Mouse (Mus musculus) embryonic fibroblast, embryonic 13.5 days (primary cell): ENCODE results near the gene D130043K22Rik. TPM values are rescaled to one million over a fixed set of nuclear protein-coding genes. Genes with fewer than 3 reads are reported as not detected.
A peak's percentile ranks its signal among the peaks of the same experiment; 100 is the strongest.

Experiments used
- H3K27ac ChIP-seq: 2 replicates; pipeline ENCODE4 v1.5.1; 2012; ENCODE audit warnings: low read length, control low read depth, inconsistent platforms; ENCODE audit not compliant: insufficient read depth
- H3K4me1 ChIP-seq: 2 replicates; pipeline ENCODE4 v1.6.1; 2011; ENCODE audit warnings: low read length; ENCODE audit not compliant: control insufficient read depth, insufficient read depth
- H3K4me3 ChIP-seq: 2 replicates; pipeline ENCODE4 v1.5.1; 2011; ENCODE audit warnings: mild to moderate bottlenecking, control low read depth, low read length; ENCODE audit not compliant: insufficient read depth
- CTCF ChIP-seq: IDR thresholded peaks from 2 replicates; pipeline ENCODE4 v1.5.1; 2011; ENCODE audit warnings: mild to moderate bottlenecking, control low read depth, low read length, moderate library complexity, borderline replicate concordance; ENCODE audit not compliant: insufficient read depth
- POLR2A ChIP-seq: IDR thresholded peaks from 2 replicates; pipeline ENCODE4 v1.6.1; 2011; ENCODE audit warnings: low read depth, mild to moderate bottlenecking, control low read depth, low read length, moderate library complexity
- polyA plus RNA-seq: library from polyadenylated mRNA; stranded (reverse); fragments of >200 nt; gene quantifications from 2 replicates; pipeline ENCODE4 v1.2.4, GENCODE M21; 2011; ENCODE audit warnings: low read depth; ENCODE audit not compliant: missing spikeins, insufficient read length

D130043K22Rik gene
- polyA plus RNA-seq, result 0.51 TPM in 1 of 2 replicates, not detected in the other

GRCm38 (mm10) chr13:24844983-24845955, at the start of gene D130043K22Rik:
Gene D130043K22Rik (plus strand): TSS chr13:24845135.
- Histone ChIP-seq H3K27ac (no peak within 1 kb of the TSS), H3K4me3 (no peak within 1 kb of the TSS), H3K4me1 (no peaks in the 10 kb centered on the region)
- TF ChIP-seq CTCF, result no peak
- TF ChIP-seq POLR2A, result no peak

GRCm38 (mm10) chr13:24798686-24799085, 46.2 kb upstream of the D130043K22Rik start:
- no peak overlapping the region for H3K4me3 ChIP-seq
- H3K4me1 ChIP-seq, result peaks cover 4% of the 10 kb centered on the region
- TF ChIP-seq POLR2A, result no peak
- TF ChIP-seq CTCF, result no peak
- no peak overlapping the region for H3K27ac ChIP-seq

GRCm38 (mm10) chr13:24799378-24799777, 45.6 kb upstream of the D130043K22Rik start:
- Histone ChIP-seq H3K4me3 (no peak overlapping the region), H3K4me1 (peaks cover 4% of the 10 kb centered on the region), H3K27ac (peak overlapping the region; percentile 58; the same call in 1 of the 2 replicates)
- TF ChIP-seq POLR2A, result no peak
- TF ChIP-seq CTCF, result no peak

GRCm38 (mm10) chr13:24799925-24800673, 44.8 kb upstream of the D130043K22Rik start:
- TF ChIP-seq POLR2A (peak; percentile 75), CTCF (no peak)
- peak overlapping the region; percentile 41 for H3K4me3 ChIP-seq
- H3K27ac ChIP-seq, result peak overlapping the region; percentile 58
- H3K4me1 ChIP-seq, result peaks cover 4% of the 10 kb centered on the region

GRCm38 (mm10) chr13:24800674-24801307, 44.1 kb upstream of the D130043K22Rik start:
- Histone ChIP-seq H3K27ac (peak overlapping the region; percentile 96), H3K4me3 (peak overlapping the region; percentile 100)
- TF ChIP-seq POLR2A (peak; percentile 99), CTCF (no peak)

GRCm38 (mm10) chr13:24801308-24801921, 43.5 kb upstream of the D130043K22Rik start, which contains the start of gene BC005537:
Gene BC005537 (plus strand): TSS chr13:24801657.
- TF ChIP-seq CTCF (no peak), POLR2A (no peak)

More at GRCm38 (mm10) chr13:24800674-24801307, 44.1 kb upstream of the D130043K22Rik start:
- peaks cover 4% of the 10 kb centered on the region for H3K4me1 ChIP-seq

GRCm38 (mm10) chr13:24802131-24802691, 42.7 kb upstream of the D130043K22Rik start:
- H3K27ac ChIP-seq, result no peak overlapping the region
- H3K4me1 ChIP-seq, result peaks cover 4% of the 10 kb centered on the region
- TF ChIP-seq CTCF, result no peak
- TF ChIP-seq POLR2A, result no peak; the same call in 1 of the 2 replicates
- H3K4me3 ChIP-seq, result peak overlapping the region; percentile 100

More at GRCm38 (mm10) chr13:24801308-24801921, 43.5 kb upstream of the D130043K22Rik start, which contains the start of gene BC005537:
- Histone ChIP-seq H3K4me1 (peaks cover 4% of the 10 kb centered on the region), H3K27ac (peak within 1 kb of the TSS; percentile 96), H3K4me3 (peak within 1 kb of the TSS; percentile 100)

- TF ChIP-seq POLR2A (no peak), CTCF (no peak)
- no peak overlapping the region for H3K27ac ChIP-seq
- H3K4me3 ChIP-seq, result peak overlapping the region; percentile 100
Measured at GRCm38 (mm10) chr13:24803196-24803595, 41.7 kb upstream of the D130043K22Rik start.

More at GRCm38 (mm10) chr13:24803196-24803595, 41.7 kb upstream of the D130043K22Rik start:
- peaks cover 4% of the 10 kb centered on the region for H3K4me1 ChIP-seq
